Mouse (Mus musculus) left cerebral cortex, postnatal 14 days (tissue): ENCODE data around the gene Acad11. TPM values are rescaled to one million over a fixed set of nuclear protein-coding genes. Genes with fewer than 3 reads are reported as not detected.

ENCODE experiments used
- DNase-seq, 2 experiments: peaks; one replicate each; pipeline ENCODE4 v3.0.0; 2021 to 2022; ENCODE audit warnings: low spot score in 2 of 2, mixed read lengths in 1 of 2
- intact Hi-C: fragments of 180-260 bp; cut with DNase I; formaldehyde crosslinking; loops from one replicate; pipeline ENCODE4 v1.15.1; 2025
- total RNA-seq, 2 experiments: library from RNA; stranded (reverse); gene quantifications; 2 replicates each; pipeline ENCODE4 v1.2.3; 2021

Acad11 gene
- total RNA-seq, 2 experiments from 2014 or later: 21.2 to 22.9 TPM

GRCm38 (mm10) chr9:104128110-104128509 lies 64.9 kb downstream of the Acad11 start:
- intact Hi-C loops: no loop called here
- DNase-seq: peak; percentile 60 to 83

GRCm38 (mm10) chr9:104130141-104130755 lies 67.1 kb downstream of the Acad11 start:
- intact Hi-C loops: no loop called here
- DNase-seq: no peak

GRCm38 (mm10) chr9:104140351-104140750 lies 77.2 kb downstream of the Acad11 start:
- DNase-seq: no peak
- intact Hi-C loops: no loop called here

- no peak for DNase-seq
- intact Hi-C loops: no loop called here
These were observed 79.6 kb downstream of the Acad11 start for GRCm38 (mm10) chr9:104142805-104143204.

GRCm38 (mm10) chr9:104144314-104144996 lies 81.3 kb downstream of the Acad11 start:
- DNase-seq: no peak
- intact Hi-C loops: no loop called here

GRCm38 (mm10) chr9:104146683-104147082 lies 83.5 kb downstream of the Acad11 start:
- no peak for DNase-seq
- intact Hi-C loops: no loop called here

- intact Hi-C loops: no loop called here
- DNase-seq: no peak
These were observed 85.8 kb downstream of the Acad11 start for GRCm38 (mm10) chr9:104148969-104149368.

GRCm38 (mm10) chr9:104152121-104152520 lies 88.9 kb downstream of the Acad11 start:
- intact Hi-C loops: loop anchor here (5.0 kb wide), 1 partner anchor 35 kb away; no protein-coding TSS in a partner anchor
- no peak for DNase-seq

GRCm38 (mm10) chr9:104155100-104155715 lies 92.0 kb downstream of the Acad11 start:
- intact Hi-C loops: no loop called here
- DNase-seq: no peak

GRCm38 (mm10) chr9:104156506-104156905 lies 93.3 kb downstream of the Acad11 start:
- DNase-seq: no peak
- intact Hi-C loops: no loop called here

- DNase-seq: no peak
- intact Hi-C loops: no loop called here
These were observed 94.1 kb downstream of the Acad11 start for GRCm38 (mm10) chr9:104157291-104157690.

- no peak for DNase-seq
- intact Hi-C loops: no loop called here
These were observed 97.9 kb downstream of the Acad11 start for GRCm38 (mm10) chr9:104161117-104161516.

GRCm38 (mm10) chr9:104164194-104164593 lies 101.0 kb downstream of the Acad11 start:
- no peak for DNase-seq
- intact Hi-C loops: no loop called here

GRCm38 (mm10) chr9:104165926-104166325 lies 102.7 kb downstream of the Acad11 start:
- DNase-seq: no peak
- intact Hi-C loops: no loop called here

GRCm38 (mm10) chr9:104169986-104170385 lies 106.8 kb downstream of the Acad11 start:
- DNase-seq: no peak
- intact Hi-C loops: loop anchor here (5.0 kb wide), 1 partner anchor 113 kb away; no protein-coding TSS in a partner anchor

GRCm38 (mm10) chr9:104171651-104172050 lies 108.5 kb downstream of the Acad11 start:
- intact Hi-C loops: loop anchor here (5.0 kb wide), 1 partner anchor 114 kb away; no protein-coding TSS in a partner anchor
- DNase-seq: no peak

GRCm38 (mm10) chr9:104172342-104172741 lies 109.2 kb downstream of the Acad11 start:
- DNase-seq: no peak
- intact Hi-C loops: loop anchor here (5.0 kb wide), 1 partner anchor 115 kb away; no protein-coding TSS in a partner anchor
